Mouse (Mus musculus): ENCODE results near the gene Psma4. TPM values are rescaled to one million over a fixed set of nuclear protein-coding genes. Genes with fewer than 3 reads are reported as not detected.
A peak's percentile ranks its signal among the peaks of the same experiment; 100 is the strongest.
"Not testable (repeated sequence)": the region's sequence is repeated elsewhere in the genome, so short reads cannot be mapped to it uniquely, and the experiment has no call there.

Psma4 gene
- polyA plus RNA-seq, 1 experiment from 2014 or later, result 181 TPM

DNA sequence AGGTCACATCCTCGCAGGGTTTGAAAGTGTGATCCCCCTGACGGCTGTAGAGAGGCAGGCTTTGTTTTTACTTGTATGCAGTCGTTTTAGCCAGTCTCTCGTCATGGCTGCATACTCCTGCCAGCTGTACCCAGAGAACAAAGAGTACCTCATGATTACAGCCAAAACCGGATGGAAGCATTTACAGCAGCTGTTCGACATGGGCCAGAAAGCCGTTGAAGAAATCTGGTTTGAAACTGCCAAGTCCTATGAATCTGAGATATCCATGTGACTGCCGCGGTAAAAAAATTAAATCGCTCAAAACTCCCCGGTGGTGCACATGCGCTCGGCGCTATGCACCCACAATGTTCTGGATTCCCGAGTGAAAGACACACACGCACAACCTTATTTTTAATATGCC lies 4.3 kb upstream of the Psma4 start:
- peaks cover 1% of the 10 kb centered on the region; the same call in 1 of the 2 replicates for H3K4me1 ChIP-seq (ENCODE audit: insufficient read depth, low read depth, low read length)
- no peak for TF ChIP-seq CTCF (IDR thresholded peaks at IDR 0.05)
- no peak overlapping the region for H3K27ac ChIP-seq (ENCODE audit: low read length)
- no peak for DNase-seq (ENCODE audit: low spot score)
- H3K27me3 ChIP-seq (replicated peaks; ENCODE audit: insufficient read depth, low read length), result no peaks in the 10 kb centered on the region
- no peak overlapping the region for H3K4me3 ChIP-seq (ENCODE audit: low read depth, low read length)
- H3K4me2 ChIP-seq (replicated peaks; ENCODE audit: low read depth, low read length), result no peak overlapping the region
- 72% methylated on average over 16 of the region's 16 CpGs for WGBS
- no peak for ATAC-seq
- no peak overlapping the region for H3K9ac ChIP-seq (replicated peaks; ENCODE audit: low read depth)
- H3K9me3 ChIP-seq (ENCODE audit: low read length), result no peaks in the 10 kb centered on the region
- H3K36me3 ChIP-seq (ENCODE audit: insufficient read depth, low read length), result no peaks in the 10 kb centered on the region

DNA sequence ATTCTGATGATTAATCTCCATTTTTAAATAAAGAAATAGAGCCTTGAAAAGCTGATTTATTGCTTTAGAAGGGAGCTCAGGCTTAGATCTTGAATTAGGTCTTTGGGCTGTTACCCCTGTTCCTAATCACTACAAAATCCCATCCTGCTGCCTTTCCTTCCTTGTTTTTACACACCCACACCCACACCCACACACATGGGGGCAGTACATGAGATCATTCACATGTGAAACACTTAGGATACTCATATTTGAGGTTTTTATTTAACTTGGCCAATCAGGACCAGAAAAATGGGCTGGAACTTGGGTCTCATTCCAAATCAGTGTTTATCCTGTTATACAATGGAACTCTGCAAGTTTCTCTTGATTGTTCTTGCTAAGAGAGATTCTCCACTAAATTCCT lies 1.1 kb upstream of the Psma4 start:
- H3K9ac ChIP-seq (replicated peaks; ENCODE audit: low read depth), result no peak overlapping the region
- TF ChIP-seq CTCF (IDR thresholded peaks at IDR 0.05) (no peak), EP300 (IDR thresholded peaks at IDR 0.05) (no peak)
- no peak for ATAC-seq

DNA sequence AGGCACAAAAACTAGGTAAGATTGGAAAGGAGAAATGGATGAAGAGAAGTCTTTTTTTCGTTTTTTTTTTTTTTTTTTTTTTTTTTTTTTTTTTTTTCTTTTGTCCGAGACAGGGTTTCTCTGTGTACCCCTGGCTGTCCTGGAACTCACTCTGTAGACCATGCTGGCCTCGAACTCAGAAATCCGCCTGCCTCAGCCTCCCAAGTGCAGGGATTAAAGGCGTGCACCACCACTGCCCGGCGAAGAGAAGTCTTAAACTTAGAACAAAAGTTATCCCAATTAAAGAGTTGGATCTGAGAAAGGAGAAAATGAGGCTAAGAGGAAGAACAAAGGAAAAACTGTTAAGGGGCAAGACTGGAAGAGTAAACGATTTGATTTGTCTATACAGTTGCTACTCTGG lies 428 bp upstream of the Psma4 start:
- Histone ChIP-seq H3K4me2 (replicated peaks; ENCODE audit: low read depth, low read length) (peak overlapping the region; percentile 74), H3K4me3 (ENCODE audit: low read depth, low read length) (peak overlapping the region; percentile 90), H3K9ac (replicated peaks; ENCODE audit: low read depth) (peak overlapping the region; percentile 19; the same call in 1 of the 2 replicates), H3K27ac (ENCODE audit: low read length) (peak overlapping the region; percentile 58; the same call in 1 of the 2 replicates)
- 52% methylated on average over 8 of the region's 8 CpGs for WGBS
- H3K27me3 ChIP-seq (replicated peaks; ENCODE audit: insufficient read depth, low read length); DNase-seq (ENCODE audit: low spot score); H3K36me3 ChIP-seq (ENCODE audit: insufficient read depth, low read length); ATAC-seq; H3K4me1 ChIP-seq (ENCODE audit: insufficient read depth, low read depth, low read length); H3K9me3 ChIP-seq (ENCODE audit: low read length): not testable (repeated sequence)

More for the DNA sequence above, 1.1 kb upstream of the Psma4 start:
- DNase-seq (ENCODE audit: low spot score), result no peak
- Histone ChIP-seq H3K4me1 (ENCODE audit: insufficient read depth, low read depth, low read length) (peaks cover 7% of the 10 kb centered on the region; the same call in 1 of the 2 replicates), H3K36me3 (ENCODE audit: insufficient read depth, low read length) (0 out of 2 replicates have a peak, but pooled peaks cover under 1% of the 10 kb centered on the region), H3K27ac (ENCODE audit: low read length) (no peak overlapping the region), H3K4me3 (ENCODE audit: low read depth, low read length) (no peak overlapping the region), H3K27me3 (replicated peaks; ENCODE audit: insufficient read depth, low read length) (no peaks in the 10 kb centered on the region), H3K4me2 (replicated peaks; ENCODE audit: low read depth, low read length) (no peak overlapping the region), H3K9me3 (ENCODE audit: low read length) (no peaks in the 10 kb centered on the region)

DNA sequence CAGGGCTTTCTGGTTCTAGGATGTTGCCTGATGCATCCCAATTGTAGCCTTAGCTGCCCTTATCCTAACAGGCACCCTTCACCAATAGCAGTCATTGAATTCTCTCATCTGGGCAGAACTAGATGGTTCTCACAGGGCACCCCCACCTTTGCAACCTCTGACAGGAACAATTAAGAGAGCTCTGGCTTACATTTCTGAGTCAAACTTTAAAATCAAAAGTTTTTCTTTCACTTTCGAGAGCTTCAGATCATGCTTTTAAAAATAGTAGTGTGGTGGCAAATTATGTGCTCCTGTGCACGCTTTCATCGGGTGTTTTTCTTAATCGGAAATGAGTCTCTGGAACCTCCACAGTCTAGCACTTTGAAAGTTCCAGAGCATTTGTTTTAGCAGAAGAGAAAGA lies 10.5 kb downstream of the Psma4 start:
- peaks cover 9% of the 10 kb centered on the region; the same call in 1 of the 2 replicates for H3K36me3 ChIP-seq (ENCODE audit: insufficient read depth, low read length)
- no peak overlapping the region for H3K4me2 ChIP-seq (replicated peaks; ENCODE audit: low read depth, low read length)
- 90% methylated on average over 4 of the region's 4 CpGs for WGBS
- no peak overlapping the region for H3K27ac ChIP-seq (ENCODE audit: low read length)
- no peak overlapping the region for H3K9ac ChIP-seq (replicated peaks; ENCODE audit: low read depth)
- no peaks in the 10 kb centered on the region for H3K9me3 ChIP-seq (ENCODE audit: low read length)
- no peak for ATAC-seq
- no peaks in the 10 kb centered on the region for H3K27me3 ChIP-seq (replicated peaks; ENCODE audit: insufficient read depth, low read length)
- DNase-seq (ENCODE audit: low spot score), result no peak
- H3K4me1 ChIP-seq (ENCODE audit: insufficient read depth, low read depth, low read length), result no peaks in the 10 kb centered on the region
- no peak overlapping the region for H3K4me3 ChIP-seq (ENCODE audit: low read depth, low read length)
- TF ChIP-seq CTCF (IDR thresholded peaks at IDR 0.05) (no peak), EP300 (IDR thresholded peaks at IDR 0.05) (no peak)

DNA sequence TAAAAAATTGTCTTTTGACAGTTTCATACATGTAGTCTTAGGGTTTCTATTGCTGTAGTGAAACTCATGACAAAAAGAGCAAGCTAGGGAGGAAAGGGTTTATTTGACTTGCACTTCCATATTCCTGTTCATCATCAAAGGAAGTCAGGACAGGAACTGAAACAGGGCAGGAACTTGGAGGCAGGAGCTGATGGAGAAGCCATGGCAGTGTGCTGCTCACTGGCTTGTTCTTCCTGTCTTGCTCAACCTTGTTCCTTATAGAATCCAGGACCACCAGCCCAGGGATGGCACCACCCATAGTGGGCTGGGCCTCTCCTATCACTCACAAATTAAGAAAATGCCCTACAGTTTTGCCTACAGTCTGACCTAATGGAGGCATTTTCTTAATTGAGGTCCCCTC lies 13.1 kb downstream of the Psma4 start:
- no peak overlapping the region for H3K9ac ChIP-seq (replicated peaks; ENCODE audit: low read depth)
- no peak for ATAC-seq
- H3K27me3 ChIP-seq (replicated peaks; ENCODE audit: insufficient read depth, low read length), result no peaks in the 10 kb centered on the region
- no peak overlapping the region for H3K27ac ChIP-seq (ENCODE audit: low read length)
- no peak for DNase-seq (ENCODE audit: low spot score)
- H3K9me3 ChIP-seq (ENCODE audit: low read length), result no peaks in the 10 kb centered on the region
- H3K36me3 ChIP-seq (ENCODE audit: insufficient read depth, low read length), result no peaks in the 10 kb centered on the region
- no peaks in the 10 kb centered on the region for H3K4me1 ChIP-seq (ENCODE audit: insufficient read depth, low read depth, low read length)
- H3K4me3 ChIP-seq (ENCODE audit: low read depth, low read length), result no peak overlapping the region
- TF ChIP-seq CTCF (IDR thresholded peaks at IDR 0.05) (no peak), EP300 (IDR thresholded peaks at IDR 0.05) (no peak)
- H3K4me2 ChIP-seq (replicated peaks; ENCODE audit: low read depth, low read length), result no peak overlapping the region

DNA sequence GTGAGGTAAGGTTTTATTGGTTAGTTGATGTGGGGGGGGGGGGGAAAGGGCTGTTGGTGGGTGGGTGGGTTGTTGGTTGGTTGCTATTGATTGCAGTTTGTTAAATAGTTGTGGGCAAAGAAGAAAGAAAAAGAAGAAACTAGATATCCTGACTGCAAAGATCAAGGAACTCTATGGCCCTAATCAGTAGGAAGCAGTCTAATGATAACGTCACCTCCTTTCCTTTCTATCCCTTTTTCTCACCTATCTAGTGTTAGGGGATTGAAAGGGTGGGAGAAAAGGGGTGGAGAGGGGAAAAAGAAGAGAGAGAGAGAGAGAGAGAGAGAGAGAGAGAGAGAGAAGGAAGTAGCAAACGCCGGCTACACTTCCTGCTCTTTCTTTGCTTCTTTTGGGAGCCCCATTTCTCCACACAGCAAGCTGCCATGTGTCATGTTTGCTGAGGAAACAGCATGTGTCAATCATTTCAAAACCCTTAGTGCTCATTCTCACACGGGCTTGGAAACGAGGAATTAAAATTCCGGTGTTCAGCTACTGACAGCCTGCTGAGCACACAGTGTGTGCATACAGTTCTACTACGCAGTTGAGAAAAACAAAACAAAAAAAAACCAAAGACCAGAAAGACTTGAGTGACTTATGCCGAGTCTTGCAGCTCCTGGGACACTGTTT lies 19.5 kb downstream of the Psma4 start:
- WGBS, result 50% methylated on average over 8 of the region's 8 CpGs

More for the DNA sequence above, 19.5 kb downstream of the Psma4 start:
- Histone ChIP-seq H3K9ac (replicated peaks; ENCODE audit: low read depth) (no peak overlapping the region), H3K36me3 (ENCODE audit: insufficient read depth, low read length) (no peaks in the 10 kb centered on the region), H3K9me3 (ENCODE audit: low read length) (no peaks in the 10 kb centered on the region), H3K27ac (ENCODE audit: low read length) (no peak overlapping the region), H3K4me1 (ENCODE audit: insufficient read depth, low read depth, low read length) (no peaks in the 10 kb centered on the region), H3K27me3 (replicated peaks; ENCODE audit: insufficient read depth, low read length) (no peaks in the 10 kb centered on the region), H3K4me2 (replicated peaks; ENCODE audit: low read depth, low read length) (no peak overlapping the region), H3K4me3 (ENCODE audit: low read depth, low read length) (no peak overlapping the region)
- DNase-seq (ENCODE audit: low spot score), result no peak
- TF ChIP-seq CTCF (IDR thresholded peaks at IDR 0.05), result no peak
- TF ChIP-seq EP300 (IDR thresholded peaks at IDR 0.05), result no peak
- ATAC-seq, result no peak
